Mouse (Mus musculus) liver, embryonic 15.5 days (tissue): Measurements from ENCODE around the gene Ttll5. TPM values are rescaled to one million over a fixed set of nuclear protein-coding genes. Genes with fewer than 3 reads are reported as not detected.

Source experiments
- ATAC-seq: fragments of 200-750 bp; cut with Nextera tagmentation; 2 replicates; pipeline ENCODE4 v1.8.0; 2017; ENCODE audit warnings: moderate number of reproducible peaks, mild to moderate bottlenecking, moderate library complexity; ENCODE audit not compliant: insufficient read depth
- H3K27ac ChIP-seq: fragments of 300-500 bp; sonication (generic); replicated peaks from 2 replicates; pipeline ENCODE4 v1.5.1; 2015; ENCODE audit warnings: mild to moderate bottlenecking, inconsistent platforms
- H3K27me3 ChIP-seq: fragments of 300-500 bp; sonication (generic); 2 replicates; pipeline ENCODE4 v1.6.1; 2015; ENCODE audit warnings: mild to moderate bottlenecking, inconsistent platforms
- H3K36me3 ChIP-seq: fragments of 300-500 bp; sonication (generic); replicated peaks from 2 replicates; pipeline ENCODE4 v1.6.1; 2015; ENCODE audit warnings: moderate library complexity, mild to moderate bottlenecking, inconsistent platforms
- H3K4me1 ChIP-seq: fragments of 300-500 bp; sonication (generic); replicated peaks from 2 replicates; pipeline ENCODE4 v1.6.1; 2015; ENCODE audit warnings: inconsistent platforms
- H3K4me2 ChIP-seq: fragments of 300-500 bp; sonication (generic); 2 replicates; pipeline ENCODE4 v1.6.1; 2015; ENCODE audit warnings: moderate library complexity, mild to moderate bottlenecking, inconsistent platforms
- H3K4me3 ChIP-seq: fragments of 300-500 bp; sonication (generic); replicated peaks from 2 replicates; pipeline ENCODE4 v1.5.1; 2015; ENCODE audit warnings: mild to moderate bottlenecking, inconsistent platforms
- H3K9ac ChIP-seq: fragments of 300-500 bp; sonication (generic); 2 replicates; pipeline ENCODE4 v1.6.1; 2015; ENCODE audit warnings: moderate library complexity, mild to moderate bottlenecking, inconsistent platforms
- H3K9me3 ChIP-seq: fragments of 300-500 bp; sonication (generic); replicated peaks from 2 replicates; pipeline ENCODE4 v1.6.1; 2016; ENCODE audit warnings: inconsistent platforms
- WGBS: fragments of 180-500 bp; shearing (Covaris S2); methylation state at CpG from one replicate; pipeline ENCODE4 v1.1.7; 2015; ENCODE audit warnings: mixed read lengths; ENCODE audit not compliant: insufficient replicate concordance; 5-methylcytosine and 5-hydroxymethylcytosine counted together
- polyA plus RNA-seq: library from polyadenylated mRNA; unstranded; fragments of >200 nt; fragmentation: Nextera tagmentation; extraction: Ambion mirVana; gene quantifications from 2 replicates; pipeline ENCODE4 v1.2.1, GENCODE M21; 2015

Gene Ttll5
- polyA plus RNA-seq, 1 experiment from 2014 or later, result 5.5 TPM

- peaks cover 5% of the 10 kb centered on the region; the same call in 1 of the 2 replicates for H3K36me3 ChIP-seq
- WGBS, result 60% methylated on average over 3 of the region's 3 CpGs
Observed at GRCm38 (mm10) chr12:85954167-85954566, 129.7 kb downstream of the Ttll5 start.

GRCm38 (mm10) chr12:85955062-85955461 is 130.6 kb downstream of the Ttll5 start:
- Histone ChIP-seq H3K4me3 (no peak overlapping the region), H3K27ac (no peak overlapping the region), H3K4me1 (no peaks in the 10 kb centered on the region), H3K36me3 (peaks cover 5% of the 10 kb centered on the region; the same call in 1 of the 2 replicates), H3K9me3 (no peaks in the 10 kb centered on the region), H3K27me3 (no peaks in the 10 kb centered on the region), H3K9ac (no peak overlapping the region), H3K4me2 (no peak overlapping the region)
- 81% methylated on average over 8 of the region's 8 CpGs for WGBS
- no peak for ATAC-seq

More at GRCm38 (mm10) chr12:85954167-85954566, 129.7 kb downstream of the Ttll5 start:
- no peak overlapping the region for H3K4me2 ChIP-seq
- H3K4me1 ChIP-seq, result no peaks in the 10 kb centered on the region
- H3K27ac ChIP-seq, result no peak overlapping the region
- no peak overlapping the region for H3K9ac ChIP-seq
- H3K4me3 ChIP-seq, result no peak overlapping the region
- no peaks in the 10 kb centered on the region for H3K27me3 ChIP-seq
- ATAC-seq, result no peak
- no peaks in the 10 kb centered on the region for H3K9me3 ChIP-seq

GRCm38 (mm10) chr12:85955690-85956089 is 131.2 kb downstream of the Ttll5 start:
- no peak for ATAC-seq
- no peak overlapping the region for H3K27ac ChIP-seq
- 27% methylated on average over 3 of the region's 3 CpGs for WGBS
- H3K9ac ChIP-seq, result no peak overlapping the region
- no peaks in the 10 kb centered on the region for H3K9me3 ChIP-seq
- H3K4me1 ChIP-seq, result no peaks in the 10 kb centered on the region
- H3K36me3 ChIP-seq, result peaks cover 7% of the 10 kb centered on the region; the same call in 1 of the 2 replicates
- no peaks in the 10 kb centered on the region for H3K27me3 ChIP-seq
- H3K4me3 ChIP-seq, result no peak overlapping the region
- no peak overlapping the region for H3K4me2 ChIP-seq

GRCm38 (mm10) chr12:85956251-85956650 is 131.8 kb downstream of the Ttll5 start:
- no peaks in the 10 kb centered on the region for H3K27me3 ChIP-seq
- no peaks in the 10 kb centered on the region for H3K4me1 ChIP-seq
- no peak overlapping the region for H3K4me2 ChIP-seq
- no peak overlapping the region for H3K27ac ChIP-seq
- no peak for ATAC-seq
- no peak overlapping the region for H3K9ac ChIP-seq
- WGBS, result 81% methylated on average over 6 of the region's 6 CpGs
- no peaks in the 10 kb centered on the region for H3K9me3 ChIP-seq
- no peak overlapping the region for H3K4me3 ChIP-seq
- H3K36me3 ChIP-seq, result peaks cover 7% of the 10 kb centered on the region; the same call in 1 of the 2 replicates

- Histone ChIP-seq H3K9me3 (no peaks in the 10 kb centered on the region), H3K36me3 (peaks cover 10% of the 10 kb centered on the region; the same call in 1 of the 2 replicates), H3K4me2 (no peak overlapping the region), H3K27me3 (no peaks in the 10 kb centered on the region), H3K4me3 (no peak overlapping the region), H3K27ac (no peak overlapping the region), H3K4me1 (0 out of 2 replicates have a peak, but pooled peaks cover 3% of the 10 kb centered on the region), H3K9ac (no peak overlapping the region)
- no peak for ATAC-seq
- 57% methylated on average over 2 of the region's 2 CpGs for WGBS
Observed at GRCm38 (mm10) chr12:85958460-85958859, 134.0 kb downstream of the Ttll5 start.

- WGBS, result 76% methylated on average over 10 of the region's 10 CpGs
- H3K4me1 ChIP-seq, result 0 out of 2 replicates have a peak, but pooled peaks cover 3% of the 10 kb centered on the region
- H3K4me2 ChIP-seq, result no peak overlapping the region
- no peaks in the 10 kb centered on the region for H3K9me3 ChIP-seq
- H3K9ac ChIP-seq, result no peak overlapping the region
- H3K4me3 ChIP-seq, result no peak overlapping the region
- peaks cover 10% of the 10 kb centered on the region; the same call in 1 of the 2 replicates for H3K36me3 ChIP-seq
- no peak overlapping the region for H3K27ac ChIP-seq
- no peaks in the 10 kb centered on the region for H3K27me3 ChIP-seq
- no peak for ATAC-seq
Observed at GRCm38 (mm10) chr12:85959822-85960501, 135.5 kb downstream of the Ttll5 start.

- no peak overlapping the region for H3K4me2 ChIP-seq
- WGBS, result 58% methylated on average over 4 of the region's 4 CpGs
- H3K9me3 ChIP-seq, result no peaks in the 10 kb centered on the region
- no peak overlapping the region for H3K4me3 ChIP-seq
- ATAC-seq, result no peak
- H3K27me3 ChIP-seq, result no peaks in the 10 kb centered on the region
- no peak overlapping the region for H3K9ac ChIP-seq
- H3K4me1 ChIP-seq, result 0 out of 2 replicates have a peak, but pooled peaks cover 3% of the 10 kb centered on the region
- no peak overlapping the region for H3K27ac ChIP-seq
- H3K36me3 ChIP-seq, result peaks cover 10% of the 10 kb centered on the region; the same call in 1 of the 2 replicates
Observed at GRCm38 (mm10) chr12:85960699-85961098, 136.2 kb downstream of the Ttll5 start.

GRCm38 (mm10) chr12:85963160-85963559 is 138.7 kb downstream of the Ttll5 start:
- Histone ChIP-seq H3K4me3 (no peak overlapping the region), H3K36me3 (peaks cover 10% of the 10 kb centered on the region; the same call in 1 of the 2 replicates), H3K9me3 (no peaks in the 10 kb centered on the region), H3K4me1 (0 out of 2 replicates have a peak, but pooled peaks cover 3% of the 10 kb centered on the region), H3K9ac (no peak overlapping the region), H3K27ac (no peak overlapping the region), H3K27me3 (no peaks in the 10 kb centered on the region), H3K4me2 (no peak overlapping the region)
- ATAC-seq, result no peak
- 27% methylated on average over 2 of the region's 2 CpGs for WGBS

GRCm38 (mm10) chr12:85963699-85964098 is 139.2 kb downstream of the Ttll5 start:
- H3K9ac ChIP-seq, result no peak overlapping the region
- H3K36me3 ChIP-seq, result peaks cover 8% of the 10 kb centered on the region; the same call in 1 of the 2 replicates
- 77% methylated on average over 11 of the region's 11 CpGs for WGBS
- H3K27me3 ChIP-seq, result no peaks in the 10 kb centered on the region
- no peak overlapping the region for H3K4me2 ChIP-seq
- no peak overlapping the region for H3K4me3 ChIP-seq
- 0 out of 2 replicates have a peak, but pooled peaks cover 3% of the 10 kb centered on the region for H3K4me1 ChIP-seq
- H3K9me3 ChIP-seq, result no peaks in the 10 kb centered on the region
- ATAC-seq, result no peak
- H3K27ac ChIP-seq, result no peak overlapping the region

- 0 out of 2 replicates have a peak, but pooled peaks cover 3% of the 10 kb centered on the region for H3K4me1 ChIP-seq
- peaks cover 5% of the 10 kb centered on the region; the same call in 1 of the 2 replicates for H3K36me3 ChIP-seq
- H3K27ac ChIP-seq, result no peak overlapping the region
- WGBS, result 67% methylated on average over 3 of the region's 3 CpGs
- no peak for ATAC-seq
- H3K4me2 ChIP-seq, result no peak overlapping the region
- H3K9me3 ChIP-seq, result no peaks in the 10 kb centered on the region
- H3K27me3 ChIP-seq, result no peaks in the 10 kb centered on the region
- H3K4me3 ChIP-seq, result no peak overlapping the region
- no peak overlapping the region for H3K9ac ChIP-seq
Observed at GRCm38 (mm10) chr12:85964436-85964835, 140.0 kb downstream of the Ttll5 start.

GRCm38 (mm10) chr12:85967812-85968211 is 143.4 kb downstream of the Ttll5 start:
- no peak for ATAC-seq
- Histone ChIP-seq H3K27ac (no peak overlapping the region), H3K27me3 (no peaks in the 10 kb centered on the region)

More at GRCm38 (mm10) chr12:85967812-85968211, 143.4 kb downstream of the Ttll5 start:
- no peaks in the 10 kb centered on the region for H3K9me3 ChIP-seq
- no peaks in the 10 kb centered on the region; the same call in 1 of the 2 replicates for H3K36me3 ChIP-seq
- H3K4me3 ChIP-seq, result no peak overlapping the region
- H3K4me1 ChIP-seq, result peaks cover 13% of the 10 kb centered on the region; the same call in 1 of the 2 replicates
- no peak overlapping the region for H3K9ac ChIP-seq
- H3K4me2 ChIP-seq, result no peak overlapping the region
